Mouse (Mus musculus): ENCODE results near the gene Ndufaf8.

DNA sequence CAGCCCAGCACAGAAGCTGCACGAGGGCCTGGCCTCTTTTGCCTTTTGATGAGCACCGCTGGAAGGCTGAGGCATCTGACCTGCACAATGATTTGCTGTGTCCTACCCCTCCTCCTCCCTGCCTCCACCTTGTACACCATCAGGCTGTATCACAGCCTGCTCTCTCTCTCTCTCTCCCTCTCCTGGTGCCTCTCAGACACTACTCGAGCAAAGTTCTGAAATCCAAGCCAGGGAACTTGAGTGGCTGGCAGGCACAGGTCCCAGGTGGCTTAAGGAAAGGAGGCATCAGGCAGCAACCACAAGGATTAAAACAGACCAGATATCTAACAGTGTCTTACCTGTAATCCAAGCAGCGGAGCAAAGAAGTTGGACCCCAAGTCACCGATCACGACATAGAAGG is 41.5 kb downstream of the Ndufaf8 start:
- no peak for TF ChIP-seq CTCF (IDR thresholded peaks at IDR 0.05; ENCODE audit: borderline replicate concordance, insufficient read depth, low read length)
- TF ChIP-seq POLR2A (IDR thresholded peaks at IDR 0.05; ENCODE audit: low read depth, low read length) = no peak
